Mouse (Mus musculus) liver, adult 2 months (tissue): Measurements from ENCODE around the gene Slco4a1. TPM values are rescaled to one million over a fixed set of nuclear protein-coding genes. Genes with fewer than 3 reads are reported as not detected.
A peak's percentile ranks its signal among the peaks of the same experiment; 100 is the strongest.

Source experiments
- DNase-seq: peaks from one replicate; pipeline ENCODE4 v3.0.0-alpha.2; 2011; ENCODE audit warnings: low read depth, low spot score; ENCODE audit errors: extremely low read depth
- H3K27ac ChIP-seq: fragments of 200-500 bp; replicated peaks from 2 replicates; pipeline ENCODE4 v1.5.1; 2012; ENCODE audit warnings: low read depth, mild to moderate bottlenecking, control low read depth, inconsistent platforms, low read length; ENCODE audit not compliant: insufficient read depth
- H3K27me3 ChIP-seq: fragments of 200-500 bp; 2 replicates; pipeline ENCODE4 v1.6.1; 2012; ENCODE audit warnings: mild to moderate bottlenecking, moderate library complexity, low read length, inconsistent platforms; ENCODE audit not compliant: control insufficient read depth, insufficient read depth
- H3K36me3 ChIP-seq: fragments of 200-500 bp; 2 replicates; pipeline ENCODE4 v1.6.1; 2012; ENCODE audit warnings: low read length, inconsistent platforms; ENCODE audit not compliant: control insufficient read depth, insufficient read depth
- H3K4me1 ChIP-seq: fragments of 200-500 bp; 2 replicates; pipeline ENCODE4 v1.6.1; 2011; ENCODE audit warnings: low read length; ENCODE audit not compliant: control insufficient read depth, insufficient read depth
- H3K4me3 ChIP-seq: fragments of 200-500 bp; 2 replicates; pipeline ENCODE4 v1.5.1; 2011; ENCODE audit warnings: low read depth, mild to moderate bottlenecking, control low read depth, low read length, moderate library complexity; ENCODE audit not compliant: insufficient read depth
- H3K79me2 ChIP-seq: fragments of 200-500 bp; 2 replicates; pipeline ENCODE4 v1.6.1; 2012; ENCODE audit warnings: inconsistent platforms, mild to moderate bottlenecking, low read length, moderate library complexity; ENCODE audit not compliant: control insufficient read depth, insufficient read depth
- H3K9ac ChIP-seq: fragments of 200-500 bp; 2 replicates; pipeline ENCODE4 v1.6.1; 2012; ENCODE audit warnings: low read depth, mild to moderate bottlenecking, control low read depth, inconsistent platforms, low read length
- CTCF ChIP-seq: fragments of 200-500 bp; IDR thresholded peaks from 2 replicates; pipeline ENCODE4 v1.5.1; 2011; ENCODE audit warnings: low read depth, low read length, control low read depth
- POLR2A ChIP-seq: fragments of 200-500 bp; IDR thresholded peaks from 2 replicates; pipeline ENCODE4 v1.6.1; 2011; ENCODE audit warnings: low read length, control low read depth; ENCODE audit not compliant: insufficient read depth; ENCODE audit errors: extremely low read depth
- WGBS: fragments of 180-500 bp; shearing (Covaris S2); methylation state at CpG from one replicate; pipeline ENCODE4 v1.1.7; 2018; 5-methylcytosine and 5-hydroxymethylcytosine counted together
- polyA plus RNA-seq: library from polyadenylated mRNA; depleted of rRNA; stranded (reverse); fragments of >200 nt; gene quantifications from 2 replicates; pipeline ENCODE4 v1.2.3, GENCODE M21; 2012; rRNA removed
- total RNA-seq: library from RNA; depleted of rRNA; stranded (reverse); fragments of >200 nt; gene quantifications from 2 replicates; pipeline ENCODE4 v1.2.3, GENCODE M21; 2014; rRNA removed

Gene Slco4a1
- total RNA-seq (0.09 and 0.20 TPM in 2 replicates), polyA plus RNA-seq (0.42 and 0.46 TPM in 2 replicates)

- WGBS: 3% methylated on average over 65 of the region's 65 CpGs
- no peaks in the 10 kb centered on the region for H3K4me1 ChIP-seq
- H3K9ac ChIP-seq: peak within 1 kb of the TSS; percentile 9; the same call in 1 of the 2 replicates
- no peaks in the 10 kb centered on the region for H3K79me2 ChIP-seq
- TF ChIP-seq CTCF (no peak), POLR2A (0 out of 2 replicates have a peak, but pooled peaks have one; percentile 19)
- peak; percentile 65 for DNase-seq
- no peaks in the 10 kb centered on the region for H3K36me3 ChIP-seq
- peaks cover 2% of the 10 kb centered on the region; the same call in 1 of the 2 replicates for H3K27me3 ChIP-seq
- H3K4me3 ChIP-seq: peak within 1 kb of the TSS; percentile 52
- no peak within 1 kb of the TSS for H3K27ac ChIP-seq
Observed at GRCm38 (mm10) chr2:180455723-180456698, at the start of gene Slco4a1. Gene Slco4a1, plus strand, starts transcription at chr2:180456245.

GRCm38 (mm10) chr2:180408410-180408809 lies 47.6 kb upstream of the Slco4a1 start:
- H3K4me1 ChIP-seq: no peaks in the 10 kb centered on the region
- TF ChIP-seq POLR2A (no peak), CTCF (no peak)
- no peak overlapping the region for H3K27ac ChIP-seq
- H3K4me3 ChIP-seq: no peak overlapping the region
- H3K9ac ChIP-seq: no peak overlapping the region
- no peaks in the 10 kb centered on the region for H3K36me3 ChIP-seq
- H3K79me2 ChIP-seq: no peaks in the 10 kb centered on the region
- no peaks in the 10 kb centered on the region for H3K27me3 ChIP-seq
- no peak for DNase-seq
- WGBS: 21% methylated on average over 2 of the region's 2 CpGs

DNA sequence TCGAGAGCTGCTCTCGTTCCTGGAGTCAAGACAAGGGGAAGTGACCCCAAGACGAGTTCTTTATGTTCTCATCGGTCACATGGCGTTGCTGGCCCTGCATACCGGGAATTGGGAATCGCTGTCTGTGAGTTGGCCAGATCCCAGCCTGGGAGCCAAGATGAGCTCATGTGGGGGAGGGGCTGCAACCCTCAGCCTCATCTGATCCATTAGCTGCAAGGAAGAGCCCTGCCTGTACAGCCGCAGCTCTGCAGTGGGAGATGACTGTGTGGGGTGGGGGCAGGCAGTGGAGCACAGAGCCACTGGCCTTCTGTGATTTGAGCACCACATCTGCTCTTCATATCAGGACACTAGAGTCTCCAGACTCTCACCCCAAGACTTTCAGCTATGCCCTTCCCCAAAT lies 45.6 kb upstream of the Slco4a1 start:
- Histone ChIP-seq H3K4me1 (no peaks in the 10 kb centered on the region), H3K79me2 (no peaks in the 10 kb centered on the region), H3K9ac (no peak overlapping the region), H3K36me3 (no peaks in the 10 kb centered on the region), H3K4me3 (no peak overlapping the region), H3K27ac (no peak overlapping the region), H3K27me3 (no peaks in the 10 kb centered on the region)
- DNase-seq: no peak
- TF ChIP-seq CTCF (no peak), POLR2A (no peak)
- WGBS: 65% methylated on average over 8 of the region's 8 CpGs

DNA sequence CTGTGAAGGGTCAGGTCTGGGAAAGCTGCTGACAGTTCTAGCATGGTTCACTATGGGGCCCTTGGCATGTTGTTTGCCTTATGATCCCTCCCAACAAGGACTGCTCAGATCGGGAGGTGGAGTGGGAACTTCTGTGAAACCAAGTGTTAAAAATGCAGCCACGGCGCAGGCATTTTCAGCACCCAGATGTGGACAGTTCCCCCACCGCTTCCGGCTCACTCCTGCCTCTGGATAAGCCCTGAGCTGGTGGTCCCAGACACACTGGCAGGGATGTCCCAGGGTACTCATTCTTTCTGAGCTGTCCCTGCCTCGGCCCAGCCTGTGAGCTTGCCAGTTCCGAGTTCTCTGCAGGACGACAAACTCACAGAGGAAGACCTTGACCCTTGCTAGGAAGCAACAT lies 45.0 kb upstream of the Slco4a1 start:
- no peak overlapping the region for H3K4me3 ChIP-seq
- no peaks in the 10 kb centered on the region for H3K79me2 ChIP-seq
- no peak overlapping the region for H3K27ac ChIP-seq
- WGBS: 16% methylated on average over 8 of the region's 8 CpGs
- H3K4me1 ChIP-seq: no peaks in the 10 kb centered on the region
- H3K27me3 ChIP-seq: no peaks in the 10 kb centered on the region
- DNase-seq: no peak
- TF ChIP-seq POLR2A (no peak), CTCF (no peak)
- no peaks in the 10 kb centered on the region for H3K36me3 ChIP-seq
- no peak overlapping the region for H3K9ac ChIP-seq

DNA sequence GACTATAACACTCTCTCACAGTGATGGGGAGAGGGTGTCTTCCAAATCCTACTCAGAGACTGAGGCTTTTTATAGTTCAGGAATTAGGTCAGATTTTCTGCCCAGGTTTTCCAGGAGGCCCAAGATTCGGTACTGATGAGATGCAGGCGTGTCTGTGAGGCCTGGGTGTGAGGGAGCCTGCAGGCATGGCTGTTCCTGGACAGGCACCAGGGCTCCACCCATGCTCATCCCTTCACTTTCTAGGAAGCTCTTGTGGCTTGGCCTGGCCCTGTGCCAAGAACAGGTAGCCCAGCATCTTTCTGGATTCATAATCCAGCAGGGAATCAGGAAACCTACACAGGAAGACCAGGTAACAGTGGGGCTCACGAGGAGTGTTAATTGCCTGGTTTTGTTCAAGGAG lies 40.4 kb upstream of the Slco4a1 start:
- H3K4me1 ChIP-seq: no peaks in the 10 kb centered on the region
- TF ChIP-seq POLR2A: no peak
- no peak for TF ChIP-seq CTCF
- WGBS: 64% methylated on average over 3 of the region's 3 CpGs
- no peak overlapping the region for H3K9ac ChIP-seq
- no peaks in the 10 kb centered on the region for H3K27me3 ChIP-seq
- no peaks in the 10 kb centered on the region for H3K36me3 ChIP-seq
- H3K4me3 ChIP-seq: no peak overlapping the region
- H3K27ac ChIP-seq: no peak overlapping the region
- DNase-seq: no peak
- no peaks in the 10 kb centered on the region for H3K79me2 ChIP-seq

- Histone ChIP-seq H3K9ac (no peak overlapping the region), H3K4me3 (no peak overlapping the region), H3K79me2 (no peaks in the 10 kb centered on the region), H3K4me1 (no peaks in the 10 kb centered on the region), H3K27me3 (no peaks in the 10 kb centered on the region), H3K36me3 (no peaks in the 10 kb centered on the region), H3K27ac (no peak overlapping the region)
- TF ChIP-seq POLR2A: no peak
- TF ChIP-seq CTCF: no peak
- 20% methylated on average over 9 of the region's 9 CpGs for WGBS
- DNase-seq: no peak
Observed at GRCm38 (mm10) chr2:180417731-180418130, 38.3 kb upstream of the Slco4a1 start.
